Mouse (Mus musculus) intestine, embryonic 14.5 days (tissue): ENCODE results near the gene Prcp. TPM values are rescaled to one million over a fixed set of nuclear protein-coding genes. Genes with fewer than 3 reads are reported as not detected.
"Not testable (repeated sequence)": the region's sequence is repeated elsewhere in the genome, so short reads cannot be mapped to it uniquely, and the experiment has no call there.

Experiments used
- ATAC-seq: fragments of 200-750 bp; cut with Nextera tagmentation; replicated peaks from 2 replicates; pipeline ENCODE4 v1.8.0; 2017; ENCODE audit warnings: low read depth, moderate number of reproducible peaks, moderate TSS enrichment, moderate library complexity; ENCODE audit not compliant: low FRiP score, low TSS enrichment
- DNase-seq: peaks from one replicate; pipeline ENCODE4 v3.0.0-alpha.2; 2018; ENCODE audit warnings: low spot score
- H3K27ac ChIP-seq: fragments of 300-500 bp; sonication (generic); 2 replicates; pipeline ENCODE4 v1.5.1; 2014; ENCODE audit warnings: low read depth, mild to moderate bottlenecking, control low read depth
- H3K27me3 ChIP-seq: fragments of 300-500 bp; sonication (generic); replicated peaks from 2 replicates; pipeline ENCODE4 v1.6.1; 2014; ENCODE audit warnings: low read length, control low read depth; ENCODE audit not compliant: control insufficient read depth, insufficient read depth
- H3K36me3 ChIP-seq: fragments of 300-500 bp; sonication (generic); 2 replicates; pipeline ENCODE4 v1.6.1; 2014; ENCODE audit warnings: low read length, control low read depth; ENCODE audit not compliant: control insufficient read depth, insufficient read depth
- H3K4me1 ChIP-seq: fragments of 300-500 bp; sonication (generic); replicated peaks from 2 replicates; pipeline ENCODE4 v1.6.1; 2014; ENCODE audit warnings: low read length, control low read depth, mixed read lengths; ENCODE audit not compliant: control insufficient read depth, insufficient read depth
- H3K4me2 ChIP-seq: fragments of 300-500 bp; sonication (generic); 2 replicates; pipeline ENCODE4 v1.6.1; 2014; ENCODE audit warnings: low read length
- H3K4me3 ChIP-seq: fragments of 300-500 bp; sonication (generic); 2 replicates; pipeline ENCODE4 v1.5.1; 2014; ENCODE audit warnings: low read depth, low read length, control low read depth, mixed read lengths
- H3K9ac ChIP-seq: fragments of 300-500 bp; sonication (generic); 2 replicates; pipeline ENCODE4 v1.6.1; 2014; ENCODE audit warnings: mild to moderate bottlenecking, low read length
- H3K9me3 ChIP-seq: fragments of 300-500 bp; sonication (generic); 2 replicates; pipeline ENCODE4 v1.6.1; 2016; ENCODE audit warnings: low read length, control low read depth; ENCODE audit not compliant: control insufficient read depth
- WGBS: fragments of 180-500 bp; shearing (Covaris S2); extraction: QIAGEN DNeasy Blood & Tissue Kit; methylation state at CpG from one replicate; pipeline ENCODE4 v1.1.7; 2014; 5-methylcytosine and 5-hydroxymethylcytosine counted together
- polyA plus RNA-seq: library from polyadenylated mRNA; unstranded; fragments of >200 nt; fragmentation: Nextera tagmentation; extraction: Ambion mirVana; gene quantifications from 2 replicates; pipeline ENCODE4 v1.2.1, GENCODE M21; 2014

Prcp gene
- polyA plus RNA-seq, 1 experiment from 2014 or later: 20.5 TPM

- H3K27ac ChIP-seq, H3K9me3 ChIP-seq, H3K4me3 ChIP-seq, H3K9ac ChIP-seq, H3K4me1 ChIP-seq, H3K4me2 ChIP-seq, DNase-seq, H3K36me3 ChIP-seq, ATAC-seq, H3K27me3 ChIP-seq: not testable (repeated sequence)
- 44% methylated on average over 7 of the region's 7 CpGs for WGBS
Observed at GRCm38 (mm10) chr7:92978720-92979119, 104.5 kb downstream of the Prcp start.

- no peaks in the 10 kb centered on the region for H3K27me3 ChIP-seq
- DNase-seq (no peak), ATAC-seq (no peak)
- H3K27ac ChIP-seq: no peak overlapping the region
- 23% methylated on average over 2 of the region's 2 CpGs for WGBS
- no peaks in the 10 kb centered on the region for H3K36me3 ChIP-seq
- H3K4me2 ChIP-seq: no peak overlapping the region
- no peak overlapping the region for H3K4me3 ChIP-seq
- no peak overlapping the region for H3K9ac ChIP-seq
- no peaks in the 10 kb centered on the region for H3K4me1 ChIP-seq
- H3K9me3 ChIP-seq: no peaks in the 10 kb centered on the region
Observed at GRCm38 (mm10) chr7:92980741-92981140, 106.5 kb downstream of the Prcp start.

GRCm38 (mm10) chr7:92981864-92982263 is 107.6 kb downstream of the Prcp start:
- Histone ChIP-seq H3K9ac (no peak overlapping the region), H3K4me1 (no peaks in the 10 kb centered on the region), H3K36me3 (no peaks in the 10 kb centered on the region), H3K9me3 (no peaks in the 10 kb centered on the region), H3K27ac (no peak overlapping the region), H3K4me2 (no peak overlapping the region), H3K27me3 (no peaks in the 10 kb centered on the region), H3K4me3 (no peak overlapping the region)
- DNase-seq: no peak
- 65% methylated on average over 2 of the region's 2 CpGs for WGBS
- no peak for ATAC-seq

Other genes with a start within 250 kb of the Prcp start
- 4.0 and 5.1 TPM in 2 replicates for gene Ankrd42, start 237.3 kb upstream of the Prcp start, polyA plus RNA-seq
- gene Pcf11, start 204.5 kb upstream of the Prcp start, polyA plus RNA-seq: 20.6 and 21.1 TPM in 2 replicates
- gene Rab30, start 132.9 kb upstream of the Prcp start, polyA plus RNA-seq: 19.1 and 23.4 TPM in 2 replicates
- 12.7 and 14.5 TPM in 2 replicates for gene Ddias, start 223 bp upstream of the Prcp start, polyA plus RNA-seq
- gene Fam181b, start 205.4 kb downstream of the Prcp start, polyA plus RNA-seq: 4.6 and 5.1 TPM in 2 replicates